Mouse (Mus musculus): ENCODE measurements at regions not wholly inside any gene's neighbourhood (a gene's known extent, or its start where the extent isn't known, plus 50 kb on each side); places are given as distances from the start of the nearest gene placed in this dataset.

- TF ChIP-seq CTCF (IDR thresholded peaks at IDR 0.05; ENCODE audit: control insufficient read depth, insufficient read depth, insufficient replicate concordance, low read depth, low read length) (no peak), POLR2A (IDR thresholded peaks at IDR 0.05; ENCODE audit: control insufficient read depth, low read depth, low read length) (no peak)
These were observed 160.1 kb upstream of the Plcz1 start for GRCm38 (mm10) chr6:140201356-140201755.

All from testis, adult 2 months (tissue).